ENCODE assay signal across 18 mouse cellular contexts in the genomic region with DNA sequence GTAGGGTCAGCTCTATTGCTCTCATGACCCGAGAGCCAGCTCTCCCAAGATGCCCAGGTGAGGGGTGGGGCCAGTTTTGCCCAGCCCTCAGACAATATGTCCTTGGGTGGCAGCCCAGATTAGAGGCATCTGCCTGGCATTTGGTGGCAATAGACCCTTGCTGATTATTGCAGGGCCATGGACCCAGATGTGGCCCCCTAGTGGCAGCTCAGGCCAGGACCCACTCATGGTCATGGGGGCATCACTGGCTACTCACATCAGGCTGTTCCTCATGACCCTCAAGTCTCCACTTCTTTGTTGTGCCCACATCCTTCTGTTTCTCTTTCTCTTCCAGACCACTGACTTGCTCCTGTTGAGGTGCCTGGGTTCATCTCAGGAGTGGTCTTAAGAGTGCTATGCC.
DNase-seq lines count a peak whose midpoint lies in the region; ATAC-seq and TF ChIP-seq lines count a peak whose summit lies in the region.
"Had no signal": no experiment of that assay in that cellular context is flagged by ENCODE, and none has a peak within 500 bp of the region (broad histone marks: within the 10 kb centered on the region; RNA-seq: fewer than 3 reads in every experiment).

No protein-coding gene starts in this region.

- intact Hi-C loops in left cerebral cortex, postnatal 36 days (cut with DNase I): no loop called here

- WGBS in kidney, embryonic 15.5 days: 72% methylated on average over 1 of the region's 1 CpGs
- 44% methylated on average over 1 of the region's 1 CpGs for WGBS in stomach, postnatal 0 days

- H3K9ac ChIP-seq in kidney, embryonic 15.5 days: no peak overlapping the region
- H3K9ac ChIP-seq in stomach, postnatal 0 days (ENCODE audit: low read length): no peak overlapping the region
- H3K9ac ChIP-seq: forebrain, postnatal 0 days; hindbrain, embryonic 15.5 days; neural tube, embryonic 13.5 days had no signal

- no peak overlapping the region for H3K4me2 ChIP-seq in kidney, embryonic 15.5 days
- no peak overlapping the region for H3K4me2 ChIP-seq in stomach, postnatal 0 days (replicated peaks; ENCODE audit: low read depth)
- H3K4me2 ChIP-seq: hindbrain, embryonic 15.5 days; neural tube, embryonic 13.5 days had no signal

- no peaks in the 10 kb centered on the region for H3K4me1 ChIP-seq in kidney, embryonic 15.5 days
- no peaks in the 10 kb centered on the region for H3K4me1 ChIP-seq in stomach, postnatal 0 days (replicated peaks; ENCODE audit: control insufficient read depth, insufficient read depth)
- H3K4me1 ChIP-seq: embryonic facial prominence, embryonic 10.5 days; hindbrain, embryonic 15.5 days; limb, embryonic 10.5 days; midbrain, embryonic 10.5 days; neural tube, embryonic 13.5 days had no signal

- peak; percentile 12 for DNase-seq in kidney, adult 9 months
- peak; percentile 3 for DNase-seq in lung, postnatal 10 days
- DNase-seq in lung, postnatal 25 days (ENCODE audit: low spot score): no peak
- no peak for DNase-seq in brain, embryonic 14.5 days (ENCODE audit: low read depth)
- DNase-seq in stomach, postnatal 0 days (ENCODE audit: low spot score): no peak
- DNase-seq in left cerebral cortex, postnatal 36 days (ENCODE audit: low spot score in 2 of 2): no peak
- DNase-seq: cerebellum, adult 11 months; cerebellum, postnatal 36 days; forebrain, postnatal 0 days; heart, postnatal 10 days had no signal

- no peak for TF ChIP-seq EP300 in stomach, postnatal 0 days (optimal IDR thresholded peaks at IDR 0.05)

- ATAC-seq in kidney, embryonic 15.5 days (replicated peaks; ENCODE audit: low FRiP score): no peak
- ATAC-seq in stomach, postnatal 0 days (ENCODE audit: low FRiP score, low TSS enrichment): no peak
- ATAC-seq: CD4-positive, CD25-positive, alpha-beta regulatory T cell, adult 4 months; forebrain, postnatal 0 days had no signal

- peak; percentile 21; the same call in 1 of the 2 replicates for TF ChIP-seq CTCF in brain, embryonic 14.5 days (IDR thresholded peaks at IDR 0.05; ENCODE audit: borderline replicate concordance, extremely low read depth, insufficient read depth, insufficient read length)
- TF ChIP-seq CTCF in stomach, postnatal 0 days (IDR thresholded peaks at IDR 0.05; ENCODE audit: low read depth): peak; percentile 39

- H3K4me3 ChIP-seq in kidney, embryonic 15.5 days (replicated peaks): no peak overlapping the region
- no peak overlapping the region for H3K4me3 ChIP-seq in stomach, postnatal 0 days (ENCODE audit: low read depth, low read length)
- H3K4me3 ChIP-seq: embryonic facial prominence, embryonic 10.5 days; erythroblast, embryonic 14.5 days; hindbrain, embryonic 15.5 days; limb, embryonic 10.5 days; midbrain, embryonic 10.5 days; neural tube, embryonic 13.5 days had no signal

- H3K36me3 ChIP-seq in kidney, embryonic 15.5 days: no peaks in the 10 kb centered on the region
- H3K36me3 ChIP-seq in stomach, postnatal 0 days (ENCODE audit: control insufficient read depth, insufficient read depth, low read length): no peaks in the 10 kb centered on the region
- H3K36me3 ChIP-seq: embryonic facial prominence, embryonic 10.5 days; hindbrain, embryonic 15.5 days; limb, embryonic 10.5 days; midbrain, embryonic 10.5 days; neural tube, embryonic 13.5 days had no signal

- H3K27ac ChIP-seq in kidney, embryonic 15.5 days: no peak overlapping the region
- no peak overlapping the region for H3K27ac ChIP-seq in stomach, postnatal 0 days (replicated peaks)
- H3K27ac ChIP-seq: embryonic facial prominence, embryonic 10.5 days; hindbrain, embryonic 15.5 days; limb, embryonic 10.5 days; midbrain, embryonic 10.5 days; neural tube, embryonic 13.5 days had no signal

- no peaks in the 10 kb centered on the region for H3K27me3 ChIP-seq in kidney, embryonic 15.5 days
- H3K27me3 ChIP-seq in stomach, postnatal 0 days (ENCODE audit: control insufficient read depth, insufficient read depth, low read length): no peaks in the 10 kb centered on the region
- H3K27me3 ChIP-seq: hindbrain, embryonic 15.5 days; neural tube, embryonic 13.5 days had no signal

- no peak for TF ChIP-seq POLR2A in brain, embryonic 14.5 days (IDR thresholded peaks at IDR 0.05; ENCODE audit: borderline replicate concordance, extremely low read depth, insufficient read depth, insufficient read length, poor library complexity, severe bottlenecking)

- H3K9me3 ChIP-seq in kidney, embryonic 15.5 days (replicated peaks): no peaks in the 10 kb centered on the region
- no peaks in the 10 kb centered on the region for H3K9me3 ChIP-seq in stomach, postnatal 0 days (ENCODE audit: control insufficient read depth, low read length)
- H3K9me3 ChIP-seq: embryonic facial prominence, embryonic 10.5 days; hindbrain, embryonic 15.5 days; limb, embryonic 10.5 days; midbrain, embryonic 10.5 days; neural tube, embryonic 13.5 days had no signal

Comparison
In these comparisons a context has a peak if more than half of its experiments do, and no peak if none do; other contexts are left out.
1. DNase-seq: peak in kidney, adult 9 months (single experiment) and lung, postnatal 10 days (single experiment); none in lung, postnatal 25 days (single experiment), brain, embryonic 14.5 days (single experiment), stomach, postnatal 0 days (single experiment) and left cerebral cortex, postnatal 36 days (0 of 2).